Mouse (Mus musculus): ENCODE data around the gene Kifap3. TPM values are rescaled to one million over a fixed set of nuclear protein-coding genes. Genes with fewer than 3 reads are reported as not detected.

The Kifap3 gene
- polyA plus RNA-seq, 1 experiment, result 2.7 TPM

GRCm38 (mm10) chr1:163953396-163953795, 174.0 kb downstream of the Kifap3 start:
- Histone ChIP-seq H3K27me3 (ENCODE audit: control insufficient read depth, insufficient read depth, low read length) (no peaks in the 10 kb centered on the region), H3K27ac (ENCODE audit: control insufficient read depth, insufficient read depth, low read length) (no peak overlapping the region), H3K36me3 (ENCODE audit: control insufficient read depth, insufficient read depth, low read length) (peaks cover 73% of the 10 kb centered on the region)

GRCm38 (mm10) chr1:163958036-163958435, 178.7 kb downstream of the Kifap3 start:
- Histone ChIP-seq H3K4me1 (replicated peaks; ENCODE audit: control insufficient read depth, insufficient read depth, low read length) (no peaks in the 10 kb centered on the region), H3K27ac (ENCODE audit: control insufficient read depth, insufficient read depth, low read length) (no peak overlapping the region), H3K27me3 (ENCODE audit: control insufficient read depth, insufficient read depth, low read length) (no peaks in the 10 kb centered on the region), H3K36me3 (ENCODE audit: control insufficient read depth, insufficient read depth, low read length) (peaks cover 42% of the 10 kb centered on the region), H3K4me3 (ENCODE audit: control insufficient read depth, insufficient read depth, low read length) (no peak overlapping the region)
- no peak for DNase-seq
- TF ChIP-seq CTCF (IDR thresholded peaks at IDR 0.05; ENCODE audit: borderline replicate concordance, control insufficient read depth, extremely low read depth, insufficient read depth, low read length, poor library complexity) (no peak), POLR2A (IDR thresholded peaks at IDR 0.05; ENCODE audit: control insufficient read depth, extremely low read depth, insufficient read depth, low read length, poor library complexity) (no peak)
- WGBS, result 95% methylated on average over 3 of the region's 3 CpGs

More at GRCm38 (mm10) chr1:163953396-163953795, 174.0 kb downstream of the Kifap3 start:
- WGBS, result 97% methylated on average over 2 of the region's 2 CpGs
- TF ChIP-seq POLR2A (IDR thresholded peaks at IDR 0.05; ENCODE audit: control insufficient read depth, extremely low read depth, insufficient read depth, low read length, poor library complexity) (no peak), CTCF (IDR thresholded peaks at IDR 0.05; ENCODE audit: borderline replicate concordance, control insufficient read depth, extremely low read depth, insufficient read depth, low read length, poor library complexity) (no peak)
- Histone ChIP-seq H3K4me3 (ENCODE audit: control insufficient read depth, insufficient read depth, low read length) (no peak overlapping the region), H3K4me1 (replicated peaks; ENCODE audit: control insufficient read depth, insufficient read depth, low read length) (no peaks in the 10 kb centered on the region)
- DNase-seq, result no peak

- no peak for TF ChIP-seq POLR2A (IDR thresholded peaks at IDR 0.05; ENCODE audit: control insufficient read depth, extremely low read depth, insufficient read depth, low read length, poor library complexity)
- TF ChIP-seq CTCF (IDR thresholded peaks at IDR 0.05; ENCODE audit: borderline replicate concordance, control insufficient read depth, extremely low read depth, insufficient read depth, low read length, poor library complexity), result no peak
- DNase-seq, result no peak
- Histone ChIP-seq H3K36me3 (ENCODE audit: control insufficient read depth, insufficient read depth, low read length) (peaks cover 25% of the 10 kb centered on the region), H3K27ac (ENCODE audit: control insufficient read depth, insufficient read depth, low read length) (no peak overlapping the region), H3K4me3 (ENCODE audit: control insufficient read depth, insufficient read depth, low read length) (no peak overlapping the region), H3K27me3 (ENCODE audit: control insufficient read depth, insufficient read depth, low read length) (no peaks in the 10 kb centered on the region), H3K4me1 (replicated peaks; ENCODE audit: control insufficient read depth, insufficient read depth, low read length) (no peaks in the 10 kb centered on the region)
- WGBS, result 58% methylated on average over 10 of the region's 10 CpGs
Observed at GRCm38 (mm10) chr1:163964008-163964689, 184.8 kb downstream of the Kifap3 start.

Other genes starting within 250 kb of the Kifap3 start
- not detected in 2 replicates for gene Mettl11b, start 54.4 kb upstream of the Kifap3 start, polyA plus RNA-seq (2012; rRNA removed)
- gene Scyl3, start 149.5 kb downstream of the Kifap3 start, polyA plus RNA-seq (2012; rRNA removed), result 17.0 and 17.6 TPM in 2 replicates
- gene BC055324, start 215.2 kb downstream of the Kifap3 start, polyA plus RNA-seq (2012; rRNA removed), result 7.6 and 9.5 TPM in 2 replicates
- gene Mettl18, start 215.3 kb downstream of the Kifap3 start, polyA plus RNA-seq (2012; rRNA removed), result 0.89 and 0.99 TPM in 2 replicates

Data from thymus, adult 2 months (tissue).